Mouse (Mus musculus) kidney, embryonic 15.5 days (tissue): ENCODE measurements around the gene Ncaph. TPM values are rescaled to one million over a fixed set of nuclear protein-coding genes. Genes with fewer than 3 reads are reported as not detected.
"Not testable (repeated sequence)": the region's sequence is repeated elsewhere in the genome, so short reads cannot be mapped to it uniquely, and the experiment has no call there.

Experiments used
- ATAC-seq: fragments of 200-750 bp; cut with Nextera tagmentation; replicated peaks from 2 replicates; pipeline ENCODE4 v1.8.0; 2017; ENCODE audit warnings: moderate TSS enrichment; ENCODE audit not compliant: low FRiP score
- H3K27ac ChIP-seq: fragments of 300-500 bp; sonication (generic); 2 replicates; pipeline ENCODE4 v1.5.1; 2015; ENCODE audit warnings: mild to moderate bottlenecking, inconsistent platforms
- H3K27me3 ChIP-seq: fragments of 300-500 bp; sonication (generic); 2 replicates; pipeline ENCODE4 v1.6.1; 2015; ENCODE audit warnings: inconsistent platforms
- H3K36me3 ChIP-seq: fragments of 300-500 bp; sonication (generic); 2 replicates; pipeline ENCODE4 v1.6.1; 2015; ENCODE audit warnings: inconsistent platforms
- H3K4me1 ChIP-seq: fragments of 300-500 bp; sonication (generic); 2 replicates; pipeline ENCODE4 v1.6.1; 2015; ENCODE audit warnings: inconsistent platforms
- H3K4me2 ChIP-seq: fragments of 300-500 bp; sonication (generic); 2 replicates; pipeline ENCODE4 v1.6.1; 2015; ENCODE audit warnings: moderate library complexity, mild to moderate bottlenecking, inconsistent platforms
- H3K4me3 ChIP-seq: fragments of 300-500 bp; sonication (generic); replicated peaks from 2 replicates; pipeline ENCODE4 v1.5.1; 2015; ENCODE audit warnings: mild to moderate bottlenecking, inconsistent platforms
- H3K9ac ChIP-seq: fragments of 300-500 bp; sonication (generic); 2 replicates; pipeline ENCODE4 v1.6.1; 2015; ENCODE audit warnings: mild to moderate bottlenecking, inconsistent platforms
- H3K9me3 ChIP-seq: fragments of 300-500 bp; sonication (generic); replicated peaks from 2 replicates; pipeline ENCODE4 v1.6.1; 2016; ENCODE audit warnings: inconsistent platforms
- WGBS: fragments of 180-500 bp; shearing (Covaris S2); methylation state at CpG from one replicate; pipeline ENCODE4 v1.1.7; 2015; ENCODE audit warnings: mixed read lengths; 5-methylcytosine and 5-hydroxymethylcytosine counted together
- polyA plus RNA-seq: library from polyadenylated mRNA; unstranded; fragments of >200 nt; fragmentation: Nextera tagmentation; extraction: Ambion mirVana; gene quantifications from 2 replicates; pipeline ENCODE4 v1.2.1, GENCODE M21; 2015

Gene Ncaph
- polyA plus RNA-seq, 1 experiment from 2014 or later: 90.2 TPM

- Histone ChIP-seq H3K4me3 (no peak overlapping the region), H3K27ac (peak overlapping the region; percentile 81; the same call in 1 of the 2 replicates), H3K4me2 (no peak overlapping the region), H3K36me3 (peaks cover 27% of the 10 kb centered on the region), H3K27me3 (no peaks in the 10 kb centered on the region), H3K9me3 (no peaks in the 10 kb centered on the region), H3K9ac (no peak overlapping the region), H3K4me1 (peaks cover 36% of the 10 kb centered on the region)
- no peak for ATAC-seq
- WGBS: 80% methylated on average over 4 of the region's 4 CpGs
Observed at GRCm38 (mm10) chr2:127138449-127138848, 4.7 kb upstream of the Ncaph start.

- no peak for ATAC-seq
- Histone ChIP-seq H3K27me3 (no peaks in the 10 kb centered on the region), H3K27ac (peak overlapping the region; percentile 81; the same call in 1 of the 2 replicates), H3K9ac (no peak overlapping the region), H3K36me3 (peaks cover 27% of the 10 kb centered on the region), H3K4me1 (peaks cover 38% of the 10 kb centered on the region), H3K4me2 (no peak overlapping the region), H3K4me3 (no peak overlapping the region), H3K9me3 (no peaks in the 10 kb centered on the region)
- 72% methylated on average over 10 of the region's 10 CpGs for WGBS
Observed at GRCm38 (mm10) chr2:127137838-127138420, 4.2 kb upstream of the Ncaph start.

GRCm38 (mm10) chr2:127136979-127137378 lies 3.2 kb upstream of the Ncaph start:
- Histone ChIP-seq H3K9me3 (no peaks in the 10 kb centered on the region), H3K27ac (peak overlapping the region; percentile 81), H3K27me3 (no peaks in the 10 kb centered on the region), H3K4me1 (peaks cover 39% of the 10 kb centered on the region), H3K9ac (no peak overlapping the region), H3K4me3 (no peak overlapping the region), H3K36me3 (peaks cover 27% of the 10 kb centered on the region), H3K4me2 (peak overlapping the region; percentile 21; the same call in 1 of the 2 replicates)
- peak; percentile 41 for ATAC-seq
- 12% methylated on average over 5 of the region's 5 CpGs for WGBS

GRCm38 (mm10) chr2:127135255-127135654 lies 1.5 kb upstream of the Ncaph start:
- not testable (repeated sequence) for H3K9ac ChIP-seq, H3K27ac ChIP-seq, H3K4me2 ChIP-seq, H3K4me3 ChIP-seq, H3K9me3 ChIP-seq, H3K27me3 ChIP-seq, ATAC-seq
- H3K4me1 ChIP-seq: peaks cover 42% of the 10 kb centered on the region
- 63% methylated on average over 3 of the region's 3 CpGs for WGBS
- peaks cover 14% of the 10 kb centered on the region for H3K36me3 ChIP-seq

GRCm38 (mm10) chr2:127131353-127131752 lies 2.4 kb downstream of the Ncaph start:
- Histone ChIP-seq H3K4me2 (peak overlapping the region; percentile 74), H3K4me1 (peaks cover 33% of the 10 kb centered on the region), H3K9me3 (no peaks in the 10 kb centered on the region), H3K9ac (no peak overlapping the region), H3K27me3 (no peaks in the 10 kb centered on the region), H3K36me3 (peaks cover 17% of the 10 kb centered on the region), H3K4me3 (no peak overlapping the region), H3K27ac (no peak overlapping the region)
- no peak for ATAC-seq
- WGBS: 63% methylated on average over 8 of the region's 8 CpGs

GRCm38 (mm10) chr2:127128926-127129325 lies 4.8 kb downstream of the Ncaph start:
- no peak for ATAC-seq
- peaks cover 41% of the 10 kb centered on the region for H3K36me3 ChIP-seq
- H3K4me1 ChIP-seq: peaks cover 25% of the 10 kb centered on the region
- H3K9ac ChIP-seq: no peak overlapping the region
- 91% methylated on average over 5 of the region's 5 CpGs for WGBS
- H3K9me3 ChIP-seq: no peaks in the 10 kb centered on the region
- no peak overlapping the region for H3K27ac ChIP-seq
- no peak overlapping the region for H3K4me3 ChIP-seq
- no peak overlapping the region for H3K4me2 ChIP-seq
- no peaks in the 10 kb centered on the region for H3K27me3 ChIP-seq

- H3K9ac ChIP-seq: no peak overlapping the region
- no peak overlapping the region for H3K4me2 ChIP-seq
Observed at GRCm38 (mm10) chr2:127121591-127122235, 12.0 kb downstream of the Ncaph start.

GRCm38 (mm10) chr2:127108986-127109385 lies 24.8 kb downstream of the Ncaph start:
- ATAC-seq: no peak
- Histone ChIP-seq H3K4me3 (no peak overlapping the region), H3K27ac (no peak overlapping the region), H3K27me3 (no peaks in the 10 kb centered on the region), H3K36me3 (peaks cover 99% of the 10 kb centered on the region), H3K4me1 (no peaks in the 10 kb centered on the region), H3K4me2 (no peak overlapping the region), H3K9ac (no peak overlapping the region), H3K9me3 (no peaks in the 10 kb centered on the region)
- 94% methylated on average over 4 of the region's 4 CpGs for WGBS

More at GRCm38 (mm10) chr2:127121591-127122235, 12.0 kb downstream of the Ncaph start:
- peaks cover 92% of the 10 kb centered on the region for H3K36me3 ChIP-seq
- no peaks in the 10 kb centered on the region for H3K27me3 ChIP-seq
- no peaks in the 10 kb centered on the region for H3K9me3 ChIP-seq
- H3K4me1 ChIP-seq: no peaks in the 10 kb centered on the region
- peak overlapping the region; percentile 39 for H3K27ac ChIP-seq
- WGBS: 82% methylated on average over 8 of the region's 8 CpGs
- no peak overlapping the region for H3K4me3 ChIP-seq
- ATAC-seq: no peak; the same call in 1 of the 2 replicates

- no peak for ATAC-seq
- Histone ChIP-seq H3K9me3 (no peaks in the 10 kb centered on the region), H3K9ac (no peak overlapping the region), H3K4me1 (no peaks in the 10 kb centered on the region), H3K27me3 (no peaks in the 10 kb centered on the region), H3K4me3 (no peak overlapping the region), H3K36me3 (peaks cover 5% of the 10 kb centered on the region), H3K4me2 (no peak overlapping the region), H3K27ac (no peak overlapping the region)
- 67% methylated on average over 8 of the region's 8 CpGs for WGBS
Observed at GRCm38 (mm10) chr2:127092000-127092399, 41.8 kb downstream of the Ncaph start.

- peaks cover 16% of the 10 kb centered on the region for H3K36me3 ChIP-seq
- not testable (repeated sequence) for H3K9me3 ChIP-seq, H3K4me1 ChIP-seq, H3K27me3 ChIP-seq, ATAC-seq, H3K4me2 ChIP-seq, H3K27ac ChIP-seq, H3K9ac ChIP-seq, H3K4me3 ChIP-seq
Observed at GRCm38 (mm10) chr2:127090151-127090550, 43.6 kb downstream of the Ncaph start.

GRCm38 (mm10) chr2:127086235-127086634 lies 47.5 kb downstream of the Ncaph start:
- no peaks in the 10 kb centered on the region for H3K9me3 ChIP-seq
- peaks cover 14% of the 10 kb centered on the region for H3K36me3 ChIP-seq
- ATAC-seq: no peak
- no peaks in the 10 kb centered on the region for H3K27me3 ChIP-seq
- no peak overlapping the region for H3K4me2 ChIP-seq
- 88% methylated on average over 5 of the region's 5 CpGs for WGBS
- no peak overlapping the region for H3K27ac ChIP-seq
- no peak overlapping the region for H3K9ac ChIP-seq
- no peaks in the 10 kb centered on the region for H3K4me1 ChIP-seq
- no peak overlapping the region for H3K4me3 ChIP-seq

- Histone ChIP-seq H3K36me3 (no peaks in the 10 kb centered on the region; the same call in 1 of the 2 replicates), H3K9ac (no peak overlapping the region), H3K4me3 (no peak overlapping the region), H3K9me3 (no peaks in the 10 kb centered on the region), H3K27ac (peak overlapping the region; percentile 59; the same call in 1 of the 2 replicates), H3K4me2 (no peak overlapping the region), H3K4me1 (no peaks in the 10 kb centered on the region), H3K27me3 (no peaks in the 10 kb centered on the region)
- 88% methylated on average over 11 of the region's 11 CpGs for WGBS
- no peak for ATAC-seq
Observed at GRCm38 (mm10) chr2:127080591-127081218, 53.0 kb downstream of the Ncaph start.
